Mouse (Mus musculus): ENCODE results near the gene Palb2. TPM values are rescaled to one million over a fixed set of nuclear protein-coding genes. Genes with fewer than 3 reads are reported as not detected.

Gene Palb2
- under 1 TPM; 0.45 to 0.58 TPM for total RNA-seq (2021)
- long read RNA-seq, experiment 1, partial matches to known transcripts, result 0 of 2 reads
- long read RNA-seq, experiment 1, other reads (novel, unspliced or antisense), result 1 of 2 reads
- long read RNA-seq, experiment 2, partial matches to known transcripts, result 0 of 1 reads
- long read RNA-seq, experiment 2, other reads (novel, unspliced or antisense), result 1 of 1 reads

GRCm38 (mm10) chr7:122132497-122133337 is at the start of gene Palb2, which contains the start of gene Dctn5:
TSS of gene Palb2 (minus strand) at chr7:122132985.
TSS of gene Dctn5 (plus strand) at chr7:122133041.
- DNase-seq, result peak; percentile 97
- intact Hi-C loops (cut with DNase I; ENCODE audit: low total_unique reads), result no loop called here

GRCm38 (mm10) chr7:122180720-122181119 is 47.9 kb upstream of the Palb2 start:
- intact Hi-C loops (cut with DNase I; ENCODE audit: low total_unique reads), result no loop called here
- no peak for DNase-seq

- intact Hi-C loops (cut with DNase I; ENCODE audit: low total_unique reads), result no loop called here
- no peak for DNase-seq
These were observed 38.8 kb upstream of the Palb2 start for GRCm38 (mm10) chr7:122171613-122172012.

- intact Hi-C loops (cut with DNase I; ENCODE audit: low total_unique reads), result no loop called here
- no peak for DNase-seq
These were observed 37.9 kb upstream of the Palb2 start for GRCm38 (mm10) chr7:122170705-122171104.

GRCm38 (mm10) chr7:122167203-122167602 is 34.4 kb upstream of the Palb2 start:
- intact Hi-C loops (cut with DNase I; ENCODE audit: low total_unique reads), result no loop called here
- DNase-seq, result no peak

- DNase-seq, result no peak
- intact Hi-C loops (cut with DNase I; ENCODE audit: low total_unique reads), result no loop called here
These were observed 31.0 kb upstream of the Palb2 start for GRCm38 (mm10) chr7:122163766-122164165.

- intact Hi-C loops (cut with DNase I; ENCODE audit: low total_unique reads), result no loop called here
These were observed 27.3 kb upstream of the Palb2 start for GRCm38 (mm10) chr7:122160037-122160436.

GRCm38 (mm10) chr7:122158915-122159902 is 26.4 kb upstream of the Palb2 start, which contains the start of gene Plk1:
TSS of gene Plk1 (plus strand) at chr7:122159439.
- peak; percentile 75 for DNase-seq
- intact Hi-C loops (cut with DNase I; ENCODE audit: low total_unique reads), result no loop called here

More at GRCm38 (mm10) chr7:122160037-122160436, 27.3 kb upstream of the Palb2 start:
- no peak for DNase-seq

- DNase-seq, result no peak
- intact Hi-C loops (cut with DNase I; ENCODE audit: low total_unique reads), result no loop called here
These were observed 25.7 kb upstream of the Palb2 start for GRCm38 (mm10) chr7:122158488-122158887.

- intact Hi-C loops (cut with DNase I; ENCODE audit: low total_unique reads), result no loop called here
- DNase-seq, result no peak
These were observed 19.7 kb upstream of the Palb2 start for GRCm38 (mm10) chr7:122152473-122152872.

- intact Hi-C loops (cut with DNase I; ENCODE audit: low total_unique reads), result no loop called here
These were observed 8.2 kb upstream of the Palb2 start for GRCm38 (mm10) chr7:122140991-122141390.

GRCm38 (mm10) chr7:122138190-122138589 is 5.4 kb upstream of the Palb2 start:
- no peak for DNase-seq
- intact Hi-C loops (cut with DNase I; ENCODE audit: low total_unique reads), result no loop called here

More at GRCm38 (mm10) chr7:122140991-122141390, 8.2 kb upstream of the Palb2 start:
- DNase-seq, result no peak

- intact Hi-C loops (cut with DNase I; ENCODE audit: low total_unique reads), result no loop called here
- no peak for DNase-seq
These were observed 4.3 kb upstream of the Palb2 start for GRCm38 (mm10) chr7:122137071-122137470.

- no peak for DNase-seq
These were observed 2.3 kb upstream of the Palb2 start for GRCm38 (mm10) chr7:122135070-122135469.

GRCm38 (mm10) chr7:122133338-122133625 is 497 bp upstream of the Palb2 start:
- intact Hi-C loops (cut with DNase I; ENCODE audit: low total_unique reads), result no loop called here
- DNase-seq, result no peak

More at GRCm38 (mm10) chr7:122135070-122135469, 2.3 kb upstream of the Palb2 start:
- intact Hi-C loops (cut with DNase I; ENCODE audit: low total_unique reads), result no loop called here

- DNase-seq, result no peak
- intact Hi-C loops (cut with DNase I; ENCODE audit: low total_unique reads), result no loop called here
These were observed 951 bp downstream of the Palb2 start for GRCm38 (mm10) chr7:122131834-122132233.

- intact Hi-C loops (cut with DNase I; ENCODE audit: low total_unique reads), result no loop called here
- DNase-seq, result no peak
These were observed 5.8 kb downstream of the Palb2 start for GRCm38 (mm10) chr7:122126946-122127345.

GRCm38 (mm10) chr7:122125636-122126035 is 7.1 kb downstream of the Palb2 start:
- intact Hi-C loops (cut with DNase I; ENCODE audit: low total_unique reads), result no loop called here
- no peak for DNase-seq

GRCm38 (mm10) chr7:122123518-122123917 is 9.3 kb downstream of the Palb2 start:
- no peak for DNase-seq
- intact Hi-C loops (cut with DNase I; ENCODE audit: low total_unique reads), result no loop called here

- intact Hi-C loops (cut with DNase I; ENCODE audit: low total_unique reads), result no loop called here
- no peak for DNase-seq
These were observed 24.6 kb downstream of the Palb2 start for GRCm38 (mm10) chr7:122108206-122108605.
